Mouse (Mus musculus): ENCODE data around the gene Pcdh8.

Pcdh8 gene

DNA sequence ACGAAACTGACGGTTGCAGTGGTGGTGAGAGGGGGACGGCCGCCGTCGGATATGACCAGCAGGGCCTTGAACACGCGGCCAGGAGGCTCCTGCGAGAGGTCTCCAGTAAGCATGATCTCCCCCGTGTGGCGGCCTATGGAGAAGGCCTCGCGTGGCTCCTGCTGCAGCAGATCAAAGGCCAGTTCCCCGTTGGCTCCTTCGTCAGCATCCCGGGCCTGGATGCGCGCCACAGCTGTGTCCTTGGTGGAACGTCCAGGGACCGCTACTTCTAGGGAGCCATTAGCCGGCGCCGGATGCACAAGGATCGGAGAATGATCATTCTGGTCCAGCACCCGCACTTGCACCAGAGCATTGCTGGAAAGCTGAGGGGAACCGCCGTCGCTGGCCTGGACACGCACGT, 2.1 kb downstream of the Pcdh8 start:
- TF ChIP-seq GATA4 (IDR thresholded peaks at IDR 0.05; ENCODE audit: insufficient replicate concordance, low read length): no peak

DNA sequence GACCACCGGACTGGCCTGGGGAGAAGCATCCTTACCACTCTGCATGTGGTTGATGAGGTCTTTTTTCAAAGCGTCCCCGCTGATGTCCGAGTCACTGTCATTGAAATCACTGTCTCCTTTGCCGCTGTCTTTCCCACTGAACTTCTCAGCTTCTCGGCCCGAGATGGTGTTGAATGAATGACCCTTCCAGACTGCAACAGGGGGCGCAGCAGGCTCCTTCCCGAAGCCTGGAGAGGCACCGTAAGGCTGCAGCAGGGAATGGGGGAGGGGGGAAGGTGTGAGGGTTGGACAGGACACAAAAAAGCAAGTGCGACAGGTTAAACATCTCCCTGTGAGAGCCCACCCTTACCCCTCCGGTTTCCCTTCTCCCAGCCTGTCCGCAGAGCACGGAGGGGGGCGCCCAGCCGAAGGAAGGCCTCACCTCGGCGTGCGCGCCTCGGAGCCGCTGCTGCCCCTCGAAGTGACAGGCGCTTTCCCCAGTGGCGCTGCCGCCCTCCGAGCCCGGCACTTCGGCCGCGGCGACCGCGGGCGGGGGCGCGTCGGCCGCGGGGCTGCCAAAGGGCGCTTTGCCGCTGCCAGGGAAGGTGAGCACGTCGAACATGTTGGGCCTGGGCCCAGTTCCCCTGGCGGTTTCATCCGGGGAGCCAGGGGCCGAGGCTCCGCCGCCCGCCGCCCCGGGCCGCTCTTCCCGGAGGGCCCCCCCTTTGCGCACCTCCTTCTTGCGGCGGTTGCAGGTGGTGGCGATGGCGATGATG, 2.9 kb downstream of the Pcdh8 start:
- TF ChIP-seq GATA4 (IDR thresholded peaks at IDR 0.05; ENCODE audit: insufficient replicate concordance, low read length): no peak

- no peak for TF ChIP-seq GATA4 (IDR thresholded peaks at IDR 0.05; ENCODE audit: insufficient replicate concordance, low read length)
Measured at GRCm38 (mm10) chr14:79767601-79768000, 3.5 kb downstream of the Pcdh8 start.

DNA sequence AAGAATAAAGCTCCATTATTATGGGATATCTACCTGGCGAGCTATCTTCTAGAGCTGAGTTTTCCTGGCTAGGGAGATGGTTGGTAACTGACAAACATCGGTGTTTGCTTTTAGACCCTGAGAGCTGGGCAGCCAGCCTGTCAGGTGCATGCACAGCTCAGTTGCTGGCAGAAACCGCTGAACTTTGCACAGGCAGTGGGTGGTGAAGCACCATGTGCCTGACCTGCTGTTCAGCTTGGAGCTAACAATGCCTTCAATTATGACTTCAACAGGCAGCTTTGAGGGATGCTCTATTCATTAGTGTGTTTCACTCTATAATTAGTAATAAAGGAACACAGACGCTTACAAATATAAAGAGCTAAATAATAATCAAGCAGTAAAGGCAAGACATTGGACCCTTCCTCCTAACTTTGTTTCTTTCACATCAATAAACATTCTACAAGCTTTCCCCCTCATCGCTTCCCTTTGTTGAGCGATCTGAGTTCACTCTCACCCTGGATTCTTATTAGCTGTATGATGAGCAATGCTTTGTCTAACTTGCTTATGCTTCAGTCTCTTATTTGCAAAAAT, 5.8 kb downstream of the Pcdh8 start:
- no peak for TF ChIP-seq GATA4 (IDR thresholded peaks at IDR 0.05; ENCODE audit: insufficient replicate concordance, low read length)

- no peak for TF ChIP-seq GATA4 (IDR thresholded peaks at IDR 0.05; ENCODE audit: insufficient replicate concordance, low read length)
Measured at GRCm38 (mm10) chr14:79754601-79755222, 16.4 kb downstream of the Pcdh8 start.

DNA sequence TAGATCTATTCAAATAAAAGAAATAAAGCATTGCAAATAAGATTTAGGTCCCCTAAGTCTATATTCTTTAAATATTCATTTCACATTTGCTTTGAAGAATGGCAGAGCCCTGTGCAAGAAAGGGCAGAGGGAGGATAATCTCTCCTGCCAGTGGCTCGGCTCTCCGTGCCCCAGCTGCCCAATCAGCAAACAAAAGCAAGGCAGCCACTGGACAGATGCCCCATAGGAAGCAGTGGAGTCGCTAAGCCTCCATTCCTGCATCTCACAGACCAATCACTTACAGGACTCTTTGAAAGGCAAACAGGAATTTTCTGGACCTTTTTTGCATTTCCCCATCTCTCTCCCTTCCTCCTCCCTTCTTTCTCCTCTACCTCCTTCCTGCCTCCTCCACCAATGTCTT, 17.0 kb downstream of the Pcdh8 start:
- TF ChIP-seq GATA4 (IDR thresholded peaks at IDR 0.05; ENCODE audit: insufficient replicate concordance, low read length): no peak

- no peak for TF ChIP-seq GATA4 (IDR thresholded peaks at IDR 0.05; ENCODE audit: insufficient replicate concordance, low read length)
Measured at GRCm38 (mm10) chr14:79753733-79754132, 17.4 kb downstream of the Pcdh8 start.

GRCm38 (mm10) chr14:79740515-79740914, 30.6 kb downstream of the Pcdh8 start:
- no peak for TF ChIP-seq GATA4 (IDR thresholded peaks at IDR 0.05; ENCODE audit: insufficient replicate concordance, low read length)

- TF ChIP-seq GATA4 (IDR thresholded peaks at IDR 0.05; ENCODE audit: insufficient replicate concordance, low read length): no peak
Measured at GRCm38 (mm10) chr14:79738441-79738840, 32.7 kb downstream of the Pcdh8 start.

- TF ChIP-seq GATA4 (IDR thresholded peaks at IDR 0.05; ENCODE audit: insufficient replicate concordance, low read length): no peak
Measured at GRCm38 (mm10) chr14:79737642-79738379, 33.3 kb downstream of the Pcdh8 start.

DNA sequence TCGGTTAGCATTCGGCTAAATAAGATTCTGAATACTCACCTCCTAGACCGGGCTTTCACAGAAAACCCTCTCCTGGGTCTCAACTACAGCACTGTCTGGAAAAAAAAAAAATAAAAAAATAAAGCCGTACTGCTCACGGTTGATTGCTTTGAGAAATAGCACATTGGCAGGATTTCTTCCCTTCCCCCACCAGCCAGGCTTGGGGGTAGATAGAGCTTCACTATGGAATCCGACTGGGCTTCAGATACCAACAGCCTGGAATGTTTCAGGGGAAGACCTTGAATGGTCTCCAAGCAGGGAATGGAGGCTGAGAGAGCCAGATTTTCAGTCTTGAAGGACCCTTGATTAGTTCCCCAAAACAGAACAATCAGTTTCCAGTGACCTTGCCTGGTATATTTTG, 34.3 kb downstream of the Pcdh8 start:
- TF ChIP-seq GATA4 (IDR thresholded peaks at IDR 0.05; ENCODE audit: insufficient replicate concordance, low read length): no peak

DNA sequence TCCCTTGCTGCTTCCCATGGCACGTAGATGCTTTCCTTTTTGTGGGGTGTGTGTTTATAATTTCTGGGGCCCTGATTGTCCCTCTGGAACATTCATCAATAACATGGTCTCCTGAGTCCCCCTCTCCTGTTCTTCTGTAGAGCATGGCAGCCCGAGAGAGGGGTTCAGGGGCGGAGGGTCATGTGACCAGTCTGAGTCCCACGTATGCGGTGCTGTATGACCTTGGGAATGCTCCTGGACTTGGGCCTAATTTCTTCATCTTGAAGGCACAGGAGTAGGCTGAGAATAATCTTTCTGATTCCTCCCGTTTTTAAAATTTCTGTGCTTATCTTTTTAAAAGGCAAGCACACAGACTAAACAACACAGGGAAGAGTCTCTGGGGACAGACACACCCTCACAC, 37.6 kb downstream of the Pcdh8 start:
- TF ChIP-seq GATA4 (IDR thresholded peaks at IDR 0.05; ENCODE audit: insufficient replicate concordance, low read length): no peak

DNA sequence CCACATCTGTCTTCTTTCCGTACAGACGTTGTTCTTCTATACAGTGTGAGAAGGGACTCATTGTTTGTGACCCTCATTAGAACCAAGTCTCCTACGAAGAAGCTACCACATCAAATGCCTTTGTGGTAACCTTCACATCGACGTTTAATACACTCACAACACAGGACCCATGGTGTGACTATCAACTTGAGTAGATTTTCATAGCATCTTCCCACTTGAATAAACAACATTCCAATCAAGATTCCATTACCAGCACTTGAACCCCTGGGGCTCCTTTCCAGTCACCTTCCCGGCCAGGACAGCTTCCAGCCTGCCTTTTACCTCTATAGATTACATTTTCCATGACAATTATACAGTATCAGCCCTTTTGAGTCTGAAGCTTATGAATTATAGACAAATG, 42.3 kb downstream of the Pcdh8 start:
- no peak for TF ChIP-seq GATA4 (IDR thresholded peaks at IDR 0.05; ENCODE audit: insufficient replicate concordance, low read length)

- TF ChIP-seq GATA4 (IDR thresholded peaks at IDR 0.05; ENCODE audit: insufficient replicate concordance, low read length): no peak
Measured at GRCm38 (mm10) chr14:79724002-79724681, 47.0 kb downstream of the Pcdh8 start.

DNA sequence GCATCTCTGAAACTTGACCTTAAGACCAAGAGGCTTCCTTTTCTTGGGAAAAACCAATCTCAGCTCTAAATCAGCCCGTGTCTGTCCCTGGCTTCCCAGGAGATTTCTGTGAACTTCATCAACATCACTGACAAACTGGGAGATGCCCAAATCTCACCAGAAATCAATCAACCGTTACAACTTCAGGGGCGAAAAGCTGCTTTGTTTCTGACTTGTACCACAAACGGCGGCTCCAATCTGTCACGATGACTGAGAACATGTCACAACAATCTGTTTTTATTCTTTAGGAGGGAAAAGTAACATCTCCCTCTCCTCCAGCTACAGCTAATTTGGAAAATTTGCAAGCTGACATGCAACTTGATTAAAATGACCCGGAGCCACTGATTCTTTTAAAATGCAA, 48.9 kb downstream of the Pcdh8 start:
- no peak for TF ChIP-seq GATA4 (IDR thresholded peaks at IDR 0.05; ENCODE audit: insufficient replicate concordance, low read length)
